Mouse (Mus musculus) ES-Bruce4 (cell line): ENCODE data around the gene Magi1.

Experiments
- CTCF ChIP-seq: IDR thresholded peaks from one replicate; pipeline ENCODE4 v1.8.1; 2011; ENCODE audit warnings: low read depth, low read length
- EP300 ChIP-seq: IDR thresholded peaks from 2 replicates; pipeline ENCODE4 v1.6.1; 2011; ENCODE audit warnings: low read depth, low read length; ENCODE audit not compliant: insufficient read depth

DNA sequence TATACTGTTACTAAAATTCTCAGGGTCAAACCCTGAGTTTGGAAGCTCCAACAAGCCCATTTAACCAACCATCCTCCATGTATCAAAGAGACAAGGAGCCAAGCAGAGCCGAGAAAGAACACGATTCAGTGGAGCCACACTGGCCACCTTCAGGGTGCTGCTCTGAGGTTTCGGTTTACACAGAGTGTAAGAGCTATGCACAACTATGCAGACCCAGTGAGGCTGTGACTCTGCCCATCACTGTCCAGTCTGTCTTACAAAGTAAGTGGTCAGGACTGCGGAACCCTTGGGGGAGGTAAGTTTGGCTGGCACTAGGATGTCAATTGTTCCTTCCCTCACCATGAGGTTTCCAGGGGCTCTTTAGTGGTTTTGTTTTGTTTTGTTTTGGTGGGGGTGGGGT is 465.2 kb downstream of the Magi1 start:
- TF ChIP-seq CTCF (no peak), EP300 (no peak)
